Mouse (Mus musculus) liver, embryonic 15.5 days (tissue): Measurements from ENCODE around the gene Calcrl. TPM values are rescaled to one million over a fixed set of nuclear protein-coding genes. Genes with fewer than 3 reads are reported as not detected.

Experiments used
- ATAC-seq: fragments of 200-750 bp; cut with Nextera tagmentation; 2 replicates; pipeline ENCODE4 v1.8.0; 2017; ENCODE audit warnings: moderate number of reproducible peaks, mild to moderate bottlenecking, moderate library complexity; ENCODE audit not compliant: insufficient read depth
- H3K27ac ChIP-seq: fragments of 300-500 bp; sonication (generic); replicated peaks from 2 replicates; pipeline ENCODE4 v1.5.1; 2015; ENCODE audit warnings: mild to moderate bottlenecking, inconsistent platforms
- H3K27me3 ChIP-seq: fragments of 300-500 bp; sonication (generic); 2 replicates; pipeline ENCODE4 v1.6.1; 2015; ENCODE audit warnings: mild to moderate bottlenecking, inconsistent platforms
- H3K36me3 ChIP-seq: fragments of 300-500 bp; sonication (generic); replicated peaks from 2 replicates; pipeline ENCODE4 v1.6.1; 2015; ENCODE audit warnings: moderate library complexity, mild to moderate bottlenecking, inconsistent platforms
- H3K4me1 ChIP-seq: fragments of 300-500 bp; sonication (generic); replicated peaks from 2 replicates; pipeline ENCODE4 v1.6.1; 2015; ENCODE audit warnings: inconsistent platforms
- H3K4me2 ChIP-seq: fragments of 300-500 bp; sonication (generic); 2 replicates; pipeline ENCODE4 v1.6.1; 2015; ENCODE audit warnings: moderate library complexity, mild to moderate bottlenecking, inconsistent platforms
- H3K4me3 ChIP-seq: fragments of 300-500 bp; sonication (generic); replicated peaks from 2 replicates; pipeline ENCODE4 v1.5.1; 2015; ENCODE audit warnings: mild to moderate bottlenecking, inconsistent platforms
- H3K9ac ChIP-seq: fragments of 300-500 bp; sonication (generic); 2 replicates; pipeline ENCODE4 v1.6.1; 2015; ENCODE audit warnings: moderate library complexity, mild to moderate bottlenecking, inconsistent platforms
- H3K9me3 ChIP-seq: fragments of 300-500 bp; sonication (generic); replicated peaks from 2 replicates; pipeline ENCODE4 v1.6.1; 2016; ENCODE audit warnings: inconsistent platforms
- WGBS: fragments of 180-500 bp; shearing (Covaris S2); methylation state at CpG from one replicate; pipeline ENCODE4 v1.1.7; 2015; ENCODE audit warnings: mixed read lengths; ENCODE audit not compliant: insufficient replicate concordance; 5-methylcytosine and 5-hydroxymethylcytosine counted together
- polyA plus RNA-seq: library from polyadenylated mRNA; unstranded; fragments of >200 nt; fragmentation: Nextera tagmentation; extraction: Ambion mirVana; gene quantifications from 2 replicates; pipeline ENCODE4 v1.2.1, GENCODE M21; 2015

The Calcrl gene
- polyA plus RNA-seq, 1 experiment from 2014 or later = 11.5 TPM

DNA sequence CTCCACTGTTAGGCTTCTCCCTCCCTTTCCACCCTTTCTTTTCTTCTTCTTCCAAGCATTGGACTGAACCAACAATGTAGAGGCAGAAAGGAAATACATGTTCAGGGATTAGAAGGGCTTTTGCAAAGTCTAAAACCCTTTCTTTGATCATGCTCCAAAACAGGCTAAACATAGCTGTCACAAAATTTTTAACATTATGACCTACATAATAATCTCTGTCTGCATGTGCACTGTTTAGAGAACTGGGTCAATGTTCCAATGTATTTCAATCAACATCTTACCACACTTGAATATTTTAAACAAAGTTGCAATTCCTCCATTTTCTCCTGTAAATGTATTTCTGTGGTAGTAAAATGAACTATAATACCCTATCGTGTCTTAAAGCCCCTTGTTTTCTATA is 20.3 kb upstream of the Calcrl start:
- Histone ChIP-seq H3K4me1 (no peaks in the 10 kb centered on the region), H3K4me3 (no peak overlapping the region), H3K9ac (no peak overlapping the region), H3K27me3 (no peaks in the 10 kb centered on the region), H3K27ac (no peak overlapping the region), H3K9me3 (no peaks in the 10 kb centered on the region), H3K4me2 (no peak overlapping the region), H3K36me3 (0 out of 2 replicates have a peak, but pooled peaks cover 4% of the 10 kb centered on the region)
- 65% methylated on average over 1 of the region's 1 CpGs for WGBS
- ATAC-seq = no peak

DNA sequence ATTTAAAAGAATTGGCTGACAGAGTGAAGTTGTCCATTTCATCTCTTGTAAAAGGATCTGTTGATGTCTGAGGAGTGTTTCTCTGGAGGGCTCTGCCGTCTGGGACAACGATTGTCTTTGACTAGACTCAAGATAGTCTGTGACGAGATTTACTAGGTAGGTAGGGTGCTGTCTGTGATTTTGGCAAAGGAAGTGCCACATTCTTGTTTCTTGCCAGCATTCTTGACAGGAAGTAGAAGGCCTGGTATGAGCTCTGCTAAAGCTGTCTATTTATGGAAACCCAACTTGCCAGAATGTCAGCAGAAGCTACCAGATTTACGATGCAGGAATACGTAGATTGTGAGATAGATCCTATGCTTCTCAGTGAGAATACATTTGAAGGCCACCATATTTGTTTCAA is 16.7 kb upstream of the Calcrl start:
- Histone ChIP-seq H3K4me2 (no peak overlapping the region), H3K4me3 (no peak overlapping the region), H3K27me3 (no peaks in the 10 kb centered on the region), H3K9ac (no peak overlapping the region), H3K27ac (no peak overlapping the region), H3K9me3 (no peaks in the 10 kb centered on the region), H3K36me3 (0 out of 2 replicates have a peak, but pooled peaks cover 4% of the 10 kb centered on the region), H3K4me1 (no peaks in the 10 kb centered on the region)
- ATAC-seq = no peak
- 71% methylated on average over 5 of the region's 5 CpGs for WGBS

DNA sequence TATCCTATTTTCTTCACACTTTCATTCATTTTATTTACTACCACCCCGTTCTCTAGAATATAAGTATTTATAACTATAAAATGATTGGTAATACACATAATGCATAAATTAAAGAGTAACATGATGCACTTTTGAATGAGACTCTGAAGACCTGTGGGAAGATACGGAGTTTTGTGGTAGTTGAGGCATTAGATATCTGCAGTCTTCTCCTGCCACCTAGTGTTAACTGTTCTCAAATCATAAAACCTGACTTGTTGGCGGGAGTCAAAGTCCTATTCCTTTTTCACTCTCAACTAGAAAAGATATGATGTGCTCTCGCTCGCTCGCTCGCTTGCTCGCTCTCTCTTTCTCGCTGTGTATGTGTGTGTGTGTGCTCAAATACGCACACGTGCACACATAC is 4.5 kb upstream of the Calcrl start:
- Histone ChIP-seq H3K4me3 (no peak overlapping the region), H3K4me2 (no peak overlapping the region), H3K36me3 (no peaks in the 10 kb centered on the region), H3K4me1 (peaks cover 5% of the 10 kb centered on the region), H3K27ac (no peak overlapping the region), H3K27me3 (no peaks in the 10 kb centered on the region), H3K9me3 (no peaks in the 10 kb centered on the region), H3K9ac (no peak overlapping the region)
- no peak for ATAC-seq
- 38% methylated on average over 11 of the region's 11 CpGs for WGBS

DNA sequence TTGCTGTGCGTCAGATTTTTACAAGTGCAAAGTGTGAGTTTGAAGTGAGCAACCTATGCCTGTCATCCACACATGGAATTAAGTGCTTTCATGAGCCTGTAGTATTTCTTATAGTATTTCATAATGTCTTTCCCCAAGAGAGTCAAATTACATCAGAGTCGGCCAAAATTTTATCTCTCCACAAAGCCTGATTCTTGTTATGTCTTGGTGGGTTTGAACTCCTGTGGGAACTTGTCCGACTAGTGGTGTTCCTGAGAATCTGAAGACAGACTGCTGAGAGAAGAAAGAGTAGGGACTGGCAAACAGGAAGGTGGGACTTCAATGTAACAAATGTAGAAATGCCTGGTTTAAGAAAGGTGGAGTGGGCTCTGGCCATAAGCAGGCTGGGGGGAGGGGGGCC is 3.6 kb upstream of the Calcrl start:
- Histone ChIP-seq H3K9me3 (no peaks in the 10 kb centered on the region), H3K36me3 (no peaks in the 10 kb centered on the region), H3K4me1 (peaks cover 5% of the 10 kb centered on the region), H3K4me2 (no peak overlapping the region), H3K27me3 (no peaks in the 10 kb centered on the region), H3K4me3 (no peak overlapping the region), H3K27ac (no peak overlapping the region), H3K9ac (no peak overlapping the region)
- 42% methylated on average over 3 of the region's 3 CpGs for WGBS
- ATAC-seq = no peak

DNA sequence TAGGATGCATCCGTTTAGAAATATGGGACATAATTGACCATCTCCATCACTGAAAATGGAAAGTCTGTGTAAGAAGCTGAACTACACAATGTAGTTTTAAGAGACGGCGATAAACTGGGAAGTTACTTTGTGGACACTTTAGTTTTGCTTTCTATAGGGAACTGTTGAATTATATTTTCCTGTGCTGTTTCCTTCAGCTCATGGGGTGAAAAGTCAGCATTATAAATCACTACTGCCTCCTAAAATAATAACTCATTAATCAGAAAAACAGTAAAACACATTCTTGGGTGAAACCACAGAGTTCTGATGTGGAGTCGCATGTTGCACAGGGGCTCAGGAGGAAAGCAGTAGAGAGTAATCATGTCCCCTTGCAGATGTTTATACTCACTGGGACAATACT is 1.3 kb upstream of the Calcrl start:
- no peaks in the 10 kb centered on the region for H3K27me3 ChIP-seq
- no peak for ATAC-seq
- H3K4me2 ChIP-seq = no peak overlapping the region
- H3K36me3 ChIP-seq = no peaks in the 10 kb centered on the region
- no peak overlapping the region for H3K9ac ChIP-seq
- no peak overlapping the region for H3K4me3 ChIP-seq
- H3K27ac ChIP-seq = no peak overlapping the region
- H3K4me1 ChIP-seq = peaks cover 5% of the 10 kb centered on the region
- 35% methylated on average over 4 of the region's 4 CpGs for WGBS
- H3K9me3 ChIP-seq = no peaks in the 10 kb centered on the region

DNA sequence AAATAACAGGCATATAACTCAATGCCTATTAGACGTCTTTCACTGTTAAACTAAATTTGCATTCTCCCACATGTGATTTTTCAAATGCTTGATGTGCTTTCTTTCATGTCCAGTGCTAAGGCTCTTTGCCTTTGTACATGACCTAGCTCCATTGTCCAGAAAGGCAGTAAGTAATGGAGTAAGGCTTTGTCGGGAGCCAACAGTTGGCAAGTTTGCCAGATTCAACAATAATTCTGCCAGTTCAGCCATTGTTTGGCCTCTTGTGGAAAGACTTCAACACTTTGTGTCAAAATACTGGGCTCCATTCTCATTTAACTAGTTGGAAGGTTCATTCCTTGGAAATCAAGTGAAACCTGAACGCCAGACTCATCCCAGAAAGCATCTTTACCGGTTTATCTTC is 8.7 kb downstream of the Calcrl start:
- Histone ChIP-seq H3K9me3 (no peaks in the 10 kb centered on the region), H3K4me3 (no peak overlapping the region), H3K9ac (no peak overlapping the region), H3K36me3 (no peaks in the 10 kb centered on the region), H3K27me3 (no peaks in the 10 kb centered on the region), H3K4me1 (no peaks in the 10 kb centered on the region), H3K4me2 (no peak overlapping the region), H3K27ac (no peak overlapping the region)
- no peak for ATAC-seq
- 72% methylated on average over 4 of the region's 4 CpGs for WGBS

DNA sequence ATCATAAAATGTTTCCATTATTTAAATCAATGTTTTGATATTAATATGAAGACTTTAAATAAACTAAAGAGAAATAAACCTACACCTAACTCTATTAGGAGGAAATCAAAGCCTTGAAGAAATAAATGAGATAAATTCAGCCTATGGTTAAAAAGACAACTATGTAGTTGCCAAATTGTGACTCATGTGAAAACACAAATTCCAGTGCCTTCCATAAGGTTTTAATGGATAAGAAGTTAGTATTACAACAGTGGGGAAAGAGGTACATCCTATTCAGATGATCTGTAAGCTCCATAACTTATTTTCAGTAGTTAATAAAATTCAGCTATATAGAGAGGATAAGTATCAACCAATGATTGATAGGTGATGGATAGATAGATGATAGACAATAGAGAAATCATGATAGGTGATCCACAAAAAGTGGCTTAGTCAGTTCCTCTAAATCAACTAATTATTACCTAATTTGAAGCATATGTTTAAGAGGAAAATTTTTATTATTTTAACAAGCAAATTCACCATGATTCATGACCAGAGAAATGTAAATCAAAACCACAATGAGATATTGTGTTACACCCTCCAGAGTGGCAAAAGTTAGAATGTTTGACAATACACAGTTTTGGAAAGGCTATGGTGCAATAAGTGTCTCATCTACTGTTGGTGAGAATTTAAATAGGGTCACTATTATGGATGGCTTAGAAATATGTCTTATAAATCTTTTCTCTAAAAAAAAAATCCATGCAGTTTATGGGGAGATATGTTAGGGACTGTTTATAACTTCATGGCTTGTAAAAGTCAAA is 15.2 kb downstream of the Calcrl start:
- Histone ChIP-seq H3K27ac (no peak overlapping the region), H3K4me1 (no peaks in the 10 kb centered on the region), H3K9me3 (no peaks in the 10 kb centered on the region), H3K4me3 (no peak overlapping the region), H3K9ac (no peak overlapping the region), H3K27me3 (no peaks in the 10 kb centered on the region), H3K4me2 (no peak overlapping the region), H3K36me3 (no peaks in the 10 kb centered on the region)
- no peak for ATAC-seq

DNA sequence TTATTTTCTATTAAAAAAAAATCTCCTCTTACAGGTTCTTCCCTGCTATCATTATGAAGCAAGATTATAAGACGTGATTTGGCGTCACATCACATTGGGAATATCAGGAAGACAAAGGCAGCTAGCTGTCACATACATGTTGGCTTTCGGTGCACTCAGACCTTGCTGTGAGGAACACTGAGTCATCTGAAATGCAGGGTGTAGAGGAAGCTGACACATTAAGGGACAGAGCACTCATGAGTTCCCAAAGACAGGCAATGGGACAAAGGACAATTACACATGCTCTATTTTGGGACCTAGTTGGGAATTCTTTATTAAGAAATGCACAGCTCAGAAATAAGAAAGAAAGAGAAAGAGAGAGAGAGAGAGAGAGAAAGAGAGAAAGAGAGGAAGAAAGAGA is 20.4 kb downstream of the Calcrl start:
- Histone ChIP-seq H3K36me3 (no peaks in the 10 kb centered on the region), H3K4me3 (no peak overlapping the region), H3K27ac (no peak overlapping the region), H3K9ac (no peak overlapping the region), H3K9me3 (no peaks in the 10 kb centered on the region), H3K4me2 (no peak overlapping the region), H3K27me3 (no peaks in the 10 kb centered on the region), H3K4me1 (no peaks in the 10 kb centered on the region)
- no peak for ATAC-seq
- 71% methylated on average over 3 of the region's 3 CpGs for WGBS

DNA sequence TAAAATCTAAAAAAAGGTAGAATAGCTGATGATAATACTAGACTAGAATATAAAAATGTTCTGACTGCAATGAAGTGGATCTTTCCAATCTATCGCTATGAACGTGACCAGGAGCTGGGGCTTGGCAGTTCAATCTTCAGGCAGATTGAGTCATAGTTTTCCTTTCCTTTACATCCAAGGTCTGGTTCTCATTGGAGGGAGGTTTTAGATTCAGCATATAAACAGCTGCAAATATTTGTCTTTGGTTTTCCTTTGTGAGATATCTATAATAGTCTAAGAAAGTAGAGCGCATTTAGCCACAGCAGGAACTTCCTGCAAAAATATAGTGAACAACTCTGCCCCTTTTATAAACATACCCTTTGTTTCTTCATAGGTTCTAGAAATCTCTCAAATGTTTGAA is 22.5 kb downstream of the Calcrl start:
- Histone ChIP-seq H3K27ac (no peak overlapping the region), H3K9ac (no peak overlapping the region), H3K4me3 (no peak overlapping the region), H3K4me1 (no peaks in the 10 kb centered on the region), H3K27me3 (no peaks in the 10 kb centered on the region), H3K9me3 (no peaks in the 10 kb centered on the region), H3K36me3 (no peaks in the 10 kb centered on the region), H3K4me2 (no peak overlapping the region)
- ATAC-seq = no peak
- WGBS = 84% methylated on average over 3 of the region's 3 CpGs

DNA sequence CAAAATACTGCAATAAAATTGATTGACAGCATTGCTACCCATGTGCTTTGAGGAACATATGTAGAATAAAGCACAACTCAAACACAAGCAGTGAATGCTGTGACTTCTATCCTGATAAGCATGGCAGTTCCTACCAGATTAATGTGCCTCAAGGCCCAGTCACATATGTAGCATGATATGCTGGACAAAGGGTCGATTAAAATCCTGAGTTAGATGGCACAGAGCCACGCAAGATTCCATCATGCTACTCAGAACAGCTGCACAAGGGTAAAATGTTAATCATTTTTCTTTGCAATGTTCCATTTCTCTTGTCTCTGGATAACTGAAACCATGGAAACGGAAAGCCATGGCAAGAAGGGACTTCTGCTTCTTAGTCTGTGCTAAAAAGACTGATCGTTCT is 28.7 kb downstream of the Calcrl start:
- no peaks in the 10 kb centered on the region for H3K36me3 ChIP-seq
- no peak overlapping the region for H3K4me2 ChIP-seq
- H3K9ac ChIP-seq = no peak overlapping the region
- no peak overlapping the region for H3K27ac ChIP-seq
- WGBS = 59% methylated on average over 4 of the region's 4 CpGs
- no peaks in the 10 kb centered on the region for H3K9me3 ChIP-seq
- no peak overlapping the region for H3K4me3 ChIP-seq
- H3K4me1 ChIP-seq = peaks cover 7% of the 10 kb centered on the region; the same call in 1 of the 2 replicates
- ATAC-seq = no peak
- no peaks in the 10 kb centered on the region for H3K27me3 ChIP-seq

DNA sequence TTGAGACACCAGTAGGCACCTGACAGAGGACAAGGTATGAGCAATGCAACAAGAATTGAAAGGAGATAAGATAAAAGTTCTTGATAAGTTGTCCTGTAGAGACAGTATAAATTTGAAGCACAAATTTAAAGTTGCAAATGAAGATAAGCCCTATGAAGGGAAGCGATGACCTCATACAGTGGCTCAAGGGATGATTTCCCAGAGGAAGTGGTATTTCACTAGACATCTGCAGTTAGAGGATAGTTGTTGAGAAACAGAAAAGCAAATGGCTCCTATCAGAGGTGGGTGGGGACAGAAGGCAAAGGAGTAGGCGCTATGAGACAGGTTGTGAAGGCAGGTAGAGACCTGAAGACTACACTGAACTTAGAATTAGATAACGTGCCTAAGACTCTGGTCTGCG is 32.0 kb downstream of the Calcrl start:
- H3K4me3 ChIP-seq = no peak overlapping the region
- H3K9ac ChIP-seq = no peak overlapping the region
- H3K4me2 ChIP-seq = no peak overlapping the region
- no peak for ATAC-seq
- no peaks in the 10 kb centered on the region for H3K9me3 ChIP-seq
- no peaks in the 10 kb centered on the region for H3K27me3 ChIP-seq
- H3K27ac ChIP-seq = no peak overlapping the region
- no peaks in the 10 kb centered on the region for H3K36me3 ChIP-seq
- H3K4me1 ChIP-seq = peaks cover 7% of the 10 kb centered on the region; the same call in 1 of the 2 replicates
- whole genome bisulfite sequencing = 60% methylated on average over 4 of the region's 4 CpGs

DNA sequence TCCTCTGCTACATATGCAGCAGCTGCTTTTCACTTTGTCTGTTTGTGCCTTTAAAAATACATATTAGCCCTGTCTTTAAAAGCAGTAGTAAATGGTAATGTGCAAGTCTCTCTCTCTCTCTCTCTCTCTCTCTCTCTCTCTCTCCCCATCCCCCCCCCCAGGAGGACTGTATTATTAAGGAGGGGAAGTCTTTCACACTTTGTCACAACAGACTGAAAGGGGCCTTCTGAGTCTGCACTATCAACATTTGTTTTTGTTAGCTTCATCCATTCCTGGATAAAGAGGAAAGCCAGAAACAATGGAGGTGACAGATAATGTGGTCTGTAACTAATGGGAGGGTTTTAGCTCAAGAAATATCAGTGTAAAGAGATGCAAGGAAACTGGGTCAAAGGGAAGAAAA is 36.1 kb downstream of the Calcrl start:
- H3K9ac ChIP-seq = no peak overlapping the region
- peaks cover 22% of the 10 kb centered on the region for H3K4me1 ChIP-seq
- H3K27me3 ChIP-seq = no peaks in the 10 kb centered on the region
- H3K4me2 ChIP-seq = no peak overlapping the region
- no peak overlapping the region for H3K27ac ChIP-seq
- H3K4me3 ChIP-seq = no peak overlapping the region
- no peaks in the 10 kb centered on the region for H3K9me3 ChIP-seq
- H3K36me3 ChIP-seq = no peaks in the 10 kb centered on the region
- no peak for ATAC-seq
